ENCODE assay signal across 7 mouse cellular contexts in genomic region chr16:37963331-37964281, GRCm38 (mm10). TPM values are rescaled to one million over a fixed set of nuclear protein-coding genes. Genes with fewer than 3 reads are reported as not detected.
DNase-seq lines count a peak whose midpoint lies in the region; ATAC-seq and TF ChIP-seq lines count a peak whose summit lies in the region.

No protein-coding gene starts in this region.

- peaks cover 17% of the 10 kb centered on the region for H3K4me1 ChIP-seq in hindbrain, embryonic 16.5 days (ENCODE audit: control insufficient read depth, insufficient read depth, low read depth, low read length)
- peaks cover 24% of the 10 kb centered on the region for H3K4me1 ChIP-seq in midbrain, embryonic 10.5 days

- no peaks in the 10 kb centered on the region for H3K27me3 ChIP-seq in hindbrain, embryonic 16.5 days (replicated peaks; ENCODE audit: control insufficient read depth, insufficient read depth, low read length)
- no peaks in the 10 kb centered on the region for H3K27me3 ChIP-seq in midbrain, embryonic 10.5 days (ENCODE audit: low read depth, poor library complexity, severe bottlenecking)

- peak overlapping the region; percentile 24; the same call in 1 of the 2 replicates for H3K9ac ChIP-seq in hindbrain, embryonic 16.5 days (ENCODE audit: low read depth, low read length)

- intact Hi-C loops in left cerebral cortex, postnatal 36 days (cut with DNase I) = no loop called here

- H3K4me3 ChIP-seq in hindbrain, embryonic 16.5 days (ENCODE audit: low read length) = no peak overlapping the region
- no peak overlapping the region for H3K4me3 ChIP-seq in midbrain, embryonic 10.5 days

- no peaks in the 10 kb centered on the region for H3K9me3 ChIP-seq in hindbrain, embryonic 16.5 days (ENCODE audit: control insufficient read depth, low read length)
- H3K9me3 ChIP-seq in midbrain, embryonic 10.5 days (replicated peaks) = no peaks in the 10 kb centered on the region

- no peak for TF ChIP-seq POLR2A in brain, embryonic 14.5 days (IDR thresholded peaks at IDR 0.05; ENCODE audit: borderline replicate concordance, extremely low read depth, insufficient read depth, insufficient read length, poor library complexity, severe bottlenecking)

- TF ChIP-seq CTCF in brain, embryonic 14.5 days (IDR thresholded peaks at IDR 0.05; ENCODE audit: borderline replicate concordance, extremely low read depth, insufficient read depth, insufficient read length) = no peak

- peak; percentile 46 for DNase-seq in CD4-positive, CD25-positive, alpha-beta regulatory T cell, adult 2 months (ENCODE audit: low read depth, low spot score)
- peak; percentile 73 for DNase-seq in brain, embryonic 14.5 days (ENCODE audit: low read depth)
- DNase-seq in midbrain, embryonic 10.5 days (ENCODE audit: low spot score) = no peak
- DNase-seq in thymus, postnatal 25 days = peak; percentile 78
- DNase-seq in left cerebral cortex, postnatal 36 days (ENCODE audit: low spot score in 2 of 2) = no peak
- DNase-seq in gastrocnemius, postnatal 4 days (ENCODE audit: low spot score in 2 of 2) = no peak

- 18% methylated on average over 15 of the region's 15 CpGs for WGBS in hindbrain, embryonic 16.5 days
- 54% methylated on average over 14 of the region's 15 CpGs for WGBS in midbrain, embryonic 10.5 days

- peak; percentile 80 for ATAC-seq in hindbrain, embryonic 16.5 days

- H3K4me2 ChIP-seq in hindbrain, embryonic 16.5 days (ENCODE audit: low read length) = 0 out of 2 replicates have a peak overlapping the region, but pooled peaks have one; percentile 24

- H3K27ac ChIP-seq in hindbrain, embryonic 16.5 days (ENCODE audit: low read depth, low read length) = peak overlapping the region; percentile 58; the same call in 1 of the 2 replicates
- peak overlapping the region; percentile 83 for H3K27ac ChIP-seq in midbrain, embryonic 10.5 days (replicated peaks)

- no peaks in the 10 kb centered on the region for H3K36me3 ChIP-seq in hindbrain, embryonic 16.5 days (ENCODE audit: control insufficient read depth, insufficient read depth, low read length)
- no peaks in the 10 kb centered on the region for H3K36me3 ChIP-seq in midbrain, embryonic 10.5 days

RNA-seq across cellular contexts. Expression of gene Gpr156, which starts 47.3 kb away (rescaled TPM):
- polyA plus RNA-seq in brain, embryonic 14.5 days (2012; rRNA removed) = 6.0 and 7.0 TPM in 2 replicates
- 3.2 and 3.9 TPM in 2 replicates for polyA plus RNA-seq in hindbrain, embryonic 16.5 days (2015; fragmentation: Nextera tagmentation; extraction: Ambion mirVana)
- 2.0 and 3.2 TPM in 2 replicates for polyA plus RNA-seq in midbrain, embryonic 10.5 days (2016; fragmentation: Nextera tagmentation; extraction: Ambion mirVana)
- under 1 TPM; 0.39 to 0.54 TPM for total RNA-seq in left cerebral cortex, postnatal 36 days (2021)
- total RNA-seq in gastrocnemius, postnatal 4 days (2021) = 1 to 10 TPM in 1 of 2 experiments, under 1 TPM in 1; 0.88 to 1.5 TPM

Comparison
In these comparisons a context has a peak if more than half of its experiments do, and no peak if none do; other contexts are left out.
1. DNase-seq: peak in CD4-positive, CD25-positive, alpha-beta regulatory T cell, adult 2 months (single experiment), brain, embryonic 14.5 days (single experiment) and thymus, postnatal 25 days (single experiment); none in midbrain, embryonic 10.5 days (single experiment), left cerebral cortex, postnatal 36 days (0 of 2) and gastrocnemius, postnatal 4 days (0 of 2).